Comparison of ENCODE assay signal across 8 mouse cellular contexts in genomic region chr9:102353636-102354491, GRCm38 (mm10). TPM values are rescaled to one million over a fixed set of nuclear protein-coding genes. Genes with fewer than 3 reads are reported as not detected.
DNase-seq lines count a peak whose midpoint lies in the region; ATAC-seq and TF ChIP-seq lines count a peak whose summit lies in the region.

No protein-coding gene starts in this region.

- H3K27ac ChIP-seq in ES-E14 (ENCODE audit: insufficient read depth, low read depth, low read length, poor library complexity, severe bottlenecking) = no peak overlapping the region
- peak overlapping the region; percentile 72 for H3K27ac ChIP-seq in forebrain, embryonic 12.5 days
- H3K27ac ChIP-seq in midbrain, embryonic 15.5 days = peak overlapping the region; percentile 92

- H3K36me3 ChIP-seq in ES-E14 (ENCODE audit: control insufficient read depth, insufficient read depth, low read length, poor library complexity, severe bottlenecking) = no peaks in the 10 kb centered on the region
- H3K36me3 ChIP-seq in forebrain, embryonic 12.5 days (replicated peaks) = no peaks in the 10 kb centered on the region
- no peaks in the 10 kb centered on the region for H3K36me3 ChIP-seq in midbrain, embryonic 15.5 days (replicated peaks)

- in situ Hi-C loops in ES-E14 (cut with MboI; ENCODE audit: low sequenced_read_pairs in 2 of 2, unreplicated experiment in 2 of 2) = loop anchor here (25.0 kb wide), 1 partner anchor 1042 kb away; no protein-coding TSS in a partner anchor

- TF ChIP-seq CTCF in brain, embryonic 14.5 days (IDR thresholded peaks at IDR 0.05; ENCODE audit: borderline replicate concordance, extremely low read depth, insufficient read depth, insufficient read length) = no peak

- no peaks in the 10 kb centered on the region for H3K4me1 ChIP-seq in ES-E14 (ENCODE audit: control insufficient read depth in 2 of 2, insufficient read depth in 2 of 2, low read length in 2 of 2, poor library complexity in 1 of 2)
- H3K4me1 ChIP-seq in forebrain, embryonic 12.5 days = peaks cover 22% of the 10 kb centered on the region
- H3K4me1 ChIP-seq in midbrain, embryonic 15.5 days = peaks cover 30% of the 10 kb centered on the region

- peak overlapping the region; percentile 93 for H3K4me2 ChIP-seq in forebrain, embryonic 12.5 days
- H3K4me2 ChIP-seq in midbrain, embryonic 15.5 days = peak overlapping the region; percentile 90

- DNase-seq in ES-E14 (ENCODE audit: low read depth, low spot score) = peak; percentile 36
- peak; percentile 68 for DNase-seq in brain, embryonic 14.5 days (ENCODE audit: low read depth)
- peak; percentile 25 for DNase-seq in heart, postnatal 4 days
- DNase-seq in layer of hippocampus, postnatal 36 days = peak; percentile 42 to 45
- DNase-seq in B cell, adult 2 months = no peak
- DNase-seq in adipocyte (ENCODE audit: low spot score) = no peak

- H3K4me3 ChIP-seq in ES-E14 (ENCODE audit: insufficient read depth in 1 of 2, low read depth in 1 of 2, low read length in 2 of 2, poor library complexity in 1 of 2, severe bottlenecking in 1 of 2) = peak overlapping the region; percentile 63 to 64
- peak overlapping the region; percentile 84 for H3K4me3 ChIP-seq in forebrain, embryonic 12.5 days (replicated peaks)
- peak overlapping the region; percentile 94 for H3K4me3 ChIP-seq in midbrain, embryonic 15.5 days

- H3K9ac ChIP-seq in ES-E14 (ENCODE audit: insufficient read depth, low read depth, low read length, poor library complexity, severe bottlenecking) = peak overlapping the region; percentile 51
- H3K9ac ChIP-seq in forebrain, embryonic 12.5 days = peak overlapping the region; percentile 90
- peak overlapping the region; percentile 97 for H3K9ac ChIP-seq in midbrain, embryonic 15.5 days

- ATAC-seq in forebrain, embryonic 12.5 days (ENCODE audit: low FRiP score) = peak; percentile 34
- ATAC-seq in midbrain, embryonic 15.5 days (replicated peaks) = peak; percentile 38

- H3K9me3 ChIP-seq in ES-E14 (ENCODE audit: control insufficient read depth, insufficient read depth, low read depth, low read length) = no peaks in the 10 kb centered on the region
- H3K9me3 ChIP-seq in forebrain, embryonic 12.5 days = no peaks in the 10 kb centered on the region
- no peaks in the 10 kb centered on the region for H3K9me3 ChIP-seq in midbrain, embryonic 15.5 days

- H3K27me3 ChIP-seq in forebrain, embryonic 12.5 days = peaks cover 80% of the 10 kb centered on the region
- peaks cover 10% of the 10 kb centered on the region; the same call in 1 of the 2 replicates for H3K27me3 ChIP-seq in midbrain, embryonic 15.5 days (replicated peaks)

- WGBS in forebrain, embryonic 12.5 days = under 1% methylated on average over 70 of the region's 70 CpGs
- WGBS in midbrain, embryonic 15.5 days = under 1% methylated on average over 70 of the region's 70 CpGs

- no peak for TF ChIP-seq POLR2A in brain, embryonic 14.5 days (IDR thresholded peaks at IDR 0.05; ENCODE audit: borderline replicate concordance, extremely low read depth, insufficient read depth, insufficient read length, poor library complexity, severe bottlenecking)

TF ChIP-seq in ES-E14, 5 proteins besides CTCF, POLR2A, EP300 and RAD21:
- no peak for TF ChIP-seq ZC3H11A (IDR thresholded peaks at IDR 0.05; ENCODE audit: borderline replicate concordance, low read depth, low read length)
- TF ChIP-seq HCFC1 (IDR thresholded peaks at IDR 0.05; ENCODE audit: borderline replicate concordance, insufficient read depth, low read length) = peak; percentile 36; the same call in 1 of the 2 replicates

RNA-seq across cellular contexts. Expression of gene Ephb1, which starts 0.6 kb away (rescaled TPM):
- total RNA-seq in ES-E14 (2012; rRNA removed) = 0.27 and 0.32 TPM in 2 replicates
- 45.8 and 85.2 TPM in 2 replicates for polyA plus RNA-seq in brain, embryonic 14.5 days (2012; rRNA removed)
- polyA plus RNA-seq in forebrain, embryonic 12.5 days (2016; fragmentation: Nextera tagmentation; extraction: Ambion mirVana) = 26.7 and 28.7 TPM in 2 replicates
- total RNA-seq in heart, postnatal 4 days (2021) = 1 to 10 TPM; 8.3 to 9.7 TPM
- 10 to 100 TPM; 25.8 to 26.6 TPM for total RNA-seq in layer of hippocampus, postnatal 36 days (2021)
- 90.2 and 92.9 TPM in 2 replicates for polyA plus RNA-seq in midbrain, embryonic 15.5 days (2015; fragmentation: Nextera tagmentation; extraction: Ambion mirVana)

Comparison
In these comparisons a context has a peak if more than half of its experiments do, and no peak if none do; other contexts are left out.
1. DNase-seq: peak in ES-E14 (single experiment), brain, embryonic 14.5 days (single experiment), heart, postnatal 4 days (single experiment) and layer of hippocampus, postnatal 36 days (2 of 2); none in B cell, adult 2 months (0 of 2) and adipocyte (single experiment).
2. Peak in every context shown above with its lines, with median percentiles within 50 percentile points of each other: H3K4me3 ChIP-seq and H3K9ac ChIP-seq.